Mouse (Mus musculus) thymus, postnatal 10 days (tissue): ENCODE measurements around the gene Cavin1.
A peak's percentile ranks its signal among the peaks of the same experiment; 100 is the strongest.

Experiments used
- DNase-seq, 2 experiments: peaks; one replicate each; pipeline ENCODE4 v3.0.0; 2021; ENCODE audit warnings: low spot score in 2 of 2

The Cavin1 gene

DNA sequence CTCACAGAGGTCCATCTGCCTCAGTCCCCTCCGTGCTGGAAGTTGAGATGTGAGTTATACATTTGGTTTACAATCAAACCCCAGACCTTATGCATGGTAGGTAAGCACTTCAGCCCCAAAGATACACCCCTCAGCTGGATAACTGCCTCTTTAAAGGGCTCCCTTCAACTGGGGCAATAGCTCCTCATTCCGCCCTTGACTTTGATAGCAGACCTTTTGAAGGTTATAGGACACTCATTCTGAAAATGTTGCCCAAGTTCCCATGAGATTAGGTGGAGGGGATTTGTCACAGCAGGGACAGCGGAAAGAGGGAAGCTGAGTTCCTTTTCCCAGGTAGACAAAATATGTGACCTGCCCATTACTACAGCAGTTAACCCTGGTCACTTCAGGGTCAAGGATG, 10.5 kb upstream of the Cavin1 start:
- DNase-seq = no peak

DNA sequence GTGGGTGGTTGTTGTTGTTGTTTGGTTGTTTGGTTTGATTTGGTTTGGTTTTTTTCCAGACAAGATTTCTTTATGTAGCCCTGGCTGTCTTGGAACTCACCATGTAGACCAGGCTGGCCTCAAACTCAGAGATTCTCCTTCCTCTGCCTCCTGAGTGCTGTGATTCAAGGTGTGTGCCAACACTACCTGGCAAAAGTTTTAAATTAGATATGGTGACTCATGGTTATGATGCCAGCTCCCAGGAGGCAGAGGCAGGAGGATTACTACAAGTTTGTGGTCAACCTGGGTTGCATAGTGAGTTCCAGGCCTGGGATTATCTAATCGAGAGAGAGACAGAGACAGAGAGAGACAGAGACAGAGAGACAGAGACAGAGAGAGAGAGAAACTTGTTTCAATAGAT, 9.8 kb upstream of the Cavin1 start:
- DNase-seq = no peak

DNA sequence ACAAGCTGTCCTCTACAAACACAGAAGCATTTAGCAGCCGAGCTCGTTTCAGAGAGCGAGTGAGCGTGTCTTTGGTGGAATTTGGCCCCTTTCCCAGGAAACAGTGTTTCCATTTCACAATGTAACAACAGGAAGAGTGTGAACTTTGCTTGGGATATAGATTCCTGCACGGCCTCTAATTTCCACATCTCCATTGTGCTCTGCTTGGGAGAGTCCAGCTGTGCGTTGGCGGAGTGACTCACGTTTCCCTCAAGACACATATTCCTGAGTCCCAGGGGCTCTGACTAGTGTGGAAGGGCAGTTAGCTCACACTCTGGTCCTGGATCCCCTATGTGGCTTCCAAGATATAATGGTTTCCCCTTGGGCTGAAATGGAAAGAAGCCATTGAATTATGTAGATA, 9.2 kb upstream of the Cavin1 start:
- no peak for DNase-seq

DNA sequence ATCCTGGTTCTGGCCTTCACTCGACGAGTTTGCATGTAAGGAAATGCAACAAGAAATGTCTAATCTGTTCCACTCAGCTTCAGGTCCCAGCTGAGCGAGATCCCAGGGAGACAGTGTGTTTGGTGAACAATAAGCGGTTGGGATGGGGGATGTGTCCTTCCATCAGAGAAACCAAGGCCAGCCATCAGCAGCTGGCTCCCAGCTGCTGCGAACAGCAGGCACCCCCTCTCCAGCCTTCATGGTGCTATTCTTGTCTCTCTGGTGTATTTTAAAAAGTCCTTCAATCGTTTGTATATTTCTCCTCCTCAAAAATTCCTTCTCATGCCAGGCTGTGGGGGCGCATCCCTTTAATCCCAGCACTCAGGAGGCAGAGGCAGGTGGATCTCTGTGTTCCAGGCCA, 4.6 kb upstream of the Cavin1 start:
- DNase-seq = no peak

DNA sequence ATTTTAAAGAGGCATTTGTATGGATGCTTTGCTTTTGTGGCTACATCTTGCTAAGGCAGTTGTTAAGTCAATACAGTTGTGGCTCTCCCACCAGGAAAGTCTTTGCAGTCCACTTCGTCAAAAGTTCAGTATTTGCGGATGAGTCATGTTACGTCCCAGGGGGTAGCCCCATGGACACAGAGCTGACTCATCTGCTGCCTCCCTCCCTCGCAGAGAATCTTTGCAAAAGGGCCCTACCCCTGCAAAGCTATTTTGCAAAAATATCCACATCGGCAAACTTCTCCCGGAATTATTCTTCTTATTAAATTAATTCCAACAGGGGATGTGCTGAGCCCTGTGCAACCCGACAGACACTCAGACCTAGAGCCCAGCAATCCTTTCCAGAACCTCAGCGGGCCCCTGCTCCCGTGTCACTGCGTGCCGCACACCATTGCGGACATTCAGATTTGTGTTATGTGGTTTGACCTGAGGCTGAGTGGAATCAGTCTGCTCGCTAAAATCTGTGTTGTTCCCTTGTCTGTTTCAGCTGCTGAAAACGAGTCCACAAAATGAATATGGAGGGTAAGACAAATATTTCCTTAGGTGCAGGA, 3.8 kb upstream of the Cavin1 start:
- no peak for DNase-seq

DNA sequence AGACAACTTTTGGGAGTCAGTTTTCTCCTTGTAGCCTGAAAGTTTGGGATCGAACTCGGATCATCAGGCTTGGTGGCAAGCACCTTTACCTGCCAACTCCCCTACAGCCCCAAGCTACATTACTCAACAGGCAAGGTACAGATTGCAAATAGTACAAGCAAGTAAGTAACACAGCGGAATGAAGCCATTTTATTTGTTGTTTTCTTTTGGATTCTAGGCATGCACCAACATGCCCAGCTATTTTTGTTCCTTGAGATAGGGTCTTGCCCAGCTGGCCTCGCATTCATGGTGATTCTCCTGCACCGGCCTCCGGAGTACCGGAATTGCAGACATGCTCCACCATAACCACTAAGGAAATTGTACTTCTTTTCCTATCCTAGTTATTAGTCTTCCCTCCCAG, 2.6 kb upstream of the Cavin1 start:
- DNase-seq = no peak

DNA sequence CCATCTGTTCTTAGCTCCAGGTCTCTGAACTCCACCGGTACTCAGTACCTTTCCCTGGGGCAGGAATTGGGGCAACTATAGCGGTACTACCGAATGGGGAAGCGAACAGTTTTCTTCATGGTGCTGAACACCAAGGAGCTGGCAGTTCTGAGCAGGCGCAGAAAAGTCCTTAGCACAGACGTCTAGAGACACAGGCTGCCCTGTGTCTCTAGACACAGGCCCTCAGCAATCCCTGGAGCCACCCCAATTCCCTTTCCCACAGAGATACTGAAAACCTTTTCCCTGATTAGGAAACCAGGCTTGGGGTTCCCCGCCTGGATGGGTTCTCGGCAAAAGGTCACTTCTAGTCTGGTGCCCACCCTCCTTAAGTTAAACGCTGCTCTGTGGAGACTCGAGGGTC, 768 bp upstream of the Cavin1 start:
- DNase-seq = no peak

DNA sequence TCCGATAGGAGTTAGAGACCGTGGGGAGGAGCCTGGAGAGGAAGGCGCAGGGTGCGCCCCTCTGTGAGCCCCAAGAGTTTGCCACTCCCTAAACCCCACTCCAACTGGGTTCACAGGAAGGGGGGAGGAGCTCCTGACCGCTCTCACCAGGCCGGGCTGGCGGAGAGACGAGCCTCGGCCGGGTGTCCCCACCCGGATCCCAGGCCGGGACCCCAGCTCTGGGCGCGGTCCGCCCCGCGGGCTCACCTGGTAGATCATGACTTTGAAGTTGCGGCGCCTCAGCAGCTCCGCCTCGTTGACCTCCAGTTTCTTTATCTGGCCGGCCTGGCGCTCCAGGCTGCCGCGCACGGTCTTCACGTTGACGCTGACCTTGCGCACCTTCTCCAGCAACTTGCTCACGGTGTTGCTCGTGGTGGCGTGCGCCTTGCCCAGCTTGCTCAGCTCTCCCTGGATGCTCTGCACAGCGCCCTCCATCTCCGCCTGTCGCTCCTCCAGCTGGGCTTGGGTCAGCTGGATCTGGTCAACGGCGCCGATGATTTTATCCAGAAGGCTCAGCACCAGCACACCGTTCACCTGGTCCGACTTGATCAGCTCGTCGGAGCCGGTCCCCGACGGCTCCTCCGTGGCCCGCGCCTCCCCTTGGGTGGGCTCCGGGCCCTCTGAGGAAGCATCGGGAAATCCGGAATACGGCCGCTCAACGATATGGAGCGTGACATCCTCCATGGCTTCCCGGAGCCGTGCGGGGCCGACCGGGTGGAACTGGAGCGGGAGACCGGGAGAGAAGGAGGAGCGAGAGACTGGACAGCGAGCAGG, 737 bp downstream of the Cavin1 start:
- DNase-seq = no peak

DNA sequence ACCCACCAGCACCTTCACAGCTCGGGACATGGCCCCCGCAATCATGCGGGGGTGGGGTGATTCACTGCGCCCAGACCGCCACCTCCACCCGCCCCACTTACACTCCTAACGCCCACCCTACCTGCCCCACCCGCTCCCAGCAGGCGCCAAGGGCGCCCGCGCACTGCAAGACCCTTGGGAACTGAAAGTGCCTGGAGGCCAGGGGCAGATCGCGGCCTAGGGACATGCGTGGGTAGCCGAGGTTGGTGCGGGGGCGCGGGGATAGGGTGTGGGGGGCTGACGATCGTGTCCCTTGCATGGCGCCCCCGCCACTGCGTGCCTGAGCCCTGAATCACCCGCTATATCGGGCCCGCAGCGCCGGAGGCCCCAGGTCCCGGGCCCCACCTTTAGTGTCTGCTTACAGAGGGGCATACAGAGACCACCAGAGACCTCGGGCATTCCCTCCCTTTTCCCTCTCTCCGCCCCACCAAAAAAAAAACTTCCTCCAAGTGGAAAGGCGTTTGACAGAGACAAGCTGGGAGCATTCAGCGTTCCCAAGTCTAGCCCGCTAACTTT, 1.4 kb downstream of the Cavin1 start:
- DNase-seq = no peak

DNA sequence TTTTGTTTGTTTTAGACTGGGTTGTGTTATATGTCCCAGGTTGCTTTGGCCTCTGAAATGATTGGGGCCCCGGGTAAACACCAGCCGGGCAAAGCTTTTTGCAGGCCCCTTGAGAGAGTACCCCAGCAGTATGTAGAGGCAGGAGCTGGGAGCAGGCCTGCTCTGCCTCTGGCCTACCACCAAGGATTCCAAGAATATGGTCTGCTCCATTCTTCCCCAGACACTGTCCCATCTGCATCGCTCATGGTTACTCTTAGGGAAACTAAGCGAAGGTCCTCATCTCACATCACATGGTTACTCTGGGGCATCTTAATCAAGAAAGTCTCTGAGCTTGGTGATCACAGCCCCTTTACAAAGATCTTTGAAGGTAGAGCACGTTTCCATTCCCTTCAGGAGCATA, 2.2 kb downstream of the Cavin1 start:
- DNase-seq = no peak

DNA sequence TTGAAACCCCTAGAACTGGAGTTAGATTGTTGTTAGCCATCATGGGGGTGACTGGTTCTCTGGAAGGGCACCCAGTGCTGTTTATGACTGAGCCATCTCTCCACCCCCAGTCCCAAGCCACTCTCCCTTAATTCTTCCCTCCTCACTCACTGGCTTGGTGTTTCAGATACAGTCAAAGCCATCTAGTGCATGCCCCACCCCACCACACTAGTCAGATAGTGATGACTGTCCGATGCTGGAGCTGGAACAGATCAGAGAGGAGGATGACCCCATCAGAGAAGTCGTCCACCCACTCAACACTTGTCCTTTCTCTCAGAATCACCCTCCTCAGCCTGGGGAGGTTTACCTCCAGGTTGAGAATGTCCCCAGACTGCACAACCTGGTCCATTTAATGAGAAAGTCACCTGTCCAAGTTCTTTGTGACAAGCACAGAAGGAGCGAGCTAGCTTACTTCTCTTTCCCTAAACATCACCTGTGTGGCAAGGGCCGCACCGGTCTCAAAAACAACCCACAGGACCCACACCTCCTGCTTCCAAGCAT, 2.7 kb downstream of the Cavin1 start:
- DNase-seq = no peak

DNA sequence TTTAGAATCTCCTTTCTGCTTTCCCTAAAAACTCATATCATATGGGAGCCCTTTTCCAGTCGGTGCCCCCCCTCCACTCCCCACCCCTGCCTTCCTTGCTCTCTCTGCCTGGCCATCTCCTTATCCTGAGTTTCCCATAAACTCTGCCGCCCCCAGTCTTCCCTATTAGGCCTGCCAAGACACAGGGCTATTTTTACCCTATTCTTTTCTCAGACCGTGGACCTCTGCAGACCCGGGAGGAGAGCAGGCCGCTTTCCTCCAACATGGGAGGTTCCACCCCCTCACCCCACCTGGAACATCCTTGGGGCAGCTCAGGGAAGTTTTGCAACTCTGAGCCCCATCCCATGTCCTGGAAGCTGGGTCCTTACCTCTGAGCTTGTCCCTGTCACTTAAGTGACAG, 3.3 kb downstream of the Cavin1 start:
- DNase-seq = no peak

DNA sequence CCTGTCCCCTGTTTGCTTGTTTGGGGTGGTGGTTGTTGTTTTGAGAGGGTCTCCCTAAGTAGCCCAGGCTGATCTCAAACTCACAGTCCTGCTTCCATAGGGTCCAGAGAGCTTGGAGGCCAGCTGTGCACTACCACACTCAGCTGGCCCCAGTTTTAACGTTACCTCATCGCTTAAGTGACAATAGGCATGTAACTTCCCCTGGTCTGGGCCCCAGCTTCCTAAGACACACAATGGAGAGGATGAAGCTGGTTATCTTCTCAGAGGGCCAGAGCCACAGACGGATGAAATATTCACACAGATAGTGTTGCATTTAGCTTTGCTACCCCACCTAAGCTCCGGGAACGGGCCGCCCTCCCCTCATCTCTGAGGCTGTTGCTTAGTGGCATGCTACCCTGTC, 4.9 kb downstream of the Cavin1 start:
- DNase-seq = no peak

DNA sequence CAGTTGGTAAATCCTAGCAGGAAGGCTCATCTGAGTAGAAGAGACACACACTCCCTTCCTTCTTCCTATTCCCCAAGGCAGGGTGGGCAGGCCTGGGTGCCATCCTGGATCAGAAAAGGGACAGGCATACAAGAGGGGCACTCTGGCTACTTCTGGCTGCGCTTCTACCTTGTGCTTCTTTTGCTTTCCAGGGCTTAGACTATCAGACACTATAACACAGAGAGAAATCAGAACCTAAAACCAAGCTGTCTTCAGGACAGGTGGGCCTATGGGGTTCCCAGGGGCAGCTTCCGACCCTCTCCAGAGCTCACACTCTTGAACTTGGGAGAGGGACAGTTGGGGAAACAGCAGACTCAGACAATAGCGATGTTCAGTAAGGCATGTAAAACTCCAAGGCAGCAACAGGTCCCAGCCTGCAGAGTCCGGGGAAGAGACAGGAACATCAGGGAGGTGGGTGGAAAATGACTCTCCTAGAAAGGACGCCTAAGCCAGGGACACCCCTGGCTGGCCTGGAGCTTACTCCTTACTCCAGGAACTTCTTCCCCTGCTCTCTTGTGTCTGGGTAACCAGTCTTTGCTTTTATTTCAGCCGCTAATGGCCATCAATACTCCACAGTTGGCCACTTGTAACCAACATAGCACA, 5.7 kb downstream of the Cavin1 start:
- DNase-seq = no peak

DNA sequence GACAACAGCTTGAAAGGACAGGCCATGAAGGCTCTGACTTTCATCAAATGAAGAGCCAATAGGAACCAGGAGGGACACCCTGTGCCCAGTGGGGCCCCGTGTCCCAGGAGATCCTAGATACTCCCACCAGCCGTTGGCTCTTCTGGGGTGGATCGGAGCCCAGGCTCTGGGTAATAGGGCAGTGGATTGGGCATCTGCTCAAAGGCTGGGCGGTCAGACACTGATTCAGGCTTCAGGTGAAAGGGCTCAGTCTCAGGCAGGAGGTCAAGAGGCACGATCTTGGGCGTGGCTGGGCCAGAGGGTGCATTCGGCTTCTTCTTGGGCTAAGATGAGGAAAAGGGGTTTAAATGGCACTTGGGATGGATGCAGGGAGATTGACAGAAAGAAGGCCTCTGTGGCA, 6.5 kb downstream of the Cavin1 start:
- no peak for DNase-seq

DNA sequence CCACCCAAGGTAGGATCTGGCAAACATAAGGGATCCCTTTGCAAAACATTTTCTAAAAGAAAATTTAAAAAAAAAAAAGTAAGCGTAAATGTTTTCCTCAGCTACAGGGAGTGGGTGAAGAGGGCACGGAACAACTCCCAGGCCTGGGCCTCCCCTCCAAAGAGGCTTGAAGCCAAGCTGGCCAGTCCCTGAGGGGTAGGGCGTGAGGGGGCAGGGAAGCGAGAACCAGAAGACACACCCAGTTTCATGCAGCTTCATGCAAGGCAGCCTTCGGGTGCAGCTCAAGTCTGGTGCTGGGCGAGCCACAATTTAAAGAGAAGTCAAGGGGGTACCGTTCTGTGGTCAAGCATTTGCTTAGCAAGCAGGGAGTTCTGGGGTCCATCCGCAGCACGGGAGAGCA, 7.0 kb downstream of the Cavin1 start:
- DNase-seq = no peak

DNA sequence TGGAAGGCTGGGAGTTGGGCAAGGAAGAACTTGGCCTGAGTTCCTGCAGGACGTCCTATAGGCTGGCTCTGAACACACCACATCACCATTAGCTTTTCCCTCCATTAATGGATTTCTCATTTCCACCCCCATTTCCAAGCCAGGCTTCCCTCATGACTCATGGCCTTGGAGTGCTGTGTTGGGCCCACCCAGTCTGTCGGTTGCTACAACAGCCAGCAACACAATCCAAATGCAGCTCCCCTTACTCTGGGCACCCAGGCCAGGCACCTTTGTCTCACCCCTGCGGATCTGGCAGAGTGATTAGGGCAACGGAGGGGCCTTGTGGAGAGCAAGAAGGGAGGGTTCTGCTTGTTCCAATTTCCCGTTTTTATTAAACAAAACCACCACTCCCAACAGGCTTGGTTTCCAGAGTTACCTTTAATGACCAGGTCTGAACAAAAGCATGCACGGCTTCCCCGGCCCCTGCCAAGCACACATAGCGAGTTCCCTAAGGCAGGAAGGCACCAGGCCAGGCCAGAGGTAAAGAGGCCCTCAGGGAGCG, 8.2 kb downstream of the Cavin1 start:
- no peak for DNase-seq

DNA sequence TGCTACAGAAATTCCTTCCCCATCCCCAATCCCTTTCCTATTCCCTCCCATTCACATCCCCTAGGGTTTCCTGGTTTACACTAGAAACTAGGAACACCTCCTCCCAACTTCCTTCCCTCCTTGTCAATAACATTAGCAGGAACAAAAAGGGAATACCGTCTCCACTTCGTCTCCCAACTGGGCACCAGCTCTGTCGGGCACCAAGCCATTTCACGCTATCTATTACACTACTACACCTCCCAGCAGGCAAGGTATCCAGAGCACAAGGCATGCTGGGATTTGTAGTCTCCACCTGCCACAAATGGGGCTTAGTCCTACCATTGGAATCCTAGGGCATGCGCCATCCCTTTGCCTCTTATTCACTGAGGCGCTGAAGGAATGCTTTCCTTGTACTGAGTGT, 10.1 kb downstream of the Cavin1 start:
- DNase-seq = no peak

DNA sequence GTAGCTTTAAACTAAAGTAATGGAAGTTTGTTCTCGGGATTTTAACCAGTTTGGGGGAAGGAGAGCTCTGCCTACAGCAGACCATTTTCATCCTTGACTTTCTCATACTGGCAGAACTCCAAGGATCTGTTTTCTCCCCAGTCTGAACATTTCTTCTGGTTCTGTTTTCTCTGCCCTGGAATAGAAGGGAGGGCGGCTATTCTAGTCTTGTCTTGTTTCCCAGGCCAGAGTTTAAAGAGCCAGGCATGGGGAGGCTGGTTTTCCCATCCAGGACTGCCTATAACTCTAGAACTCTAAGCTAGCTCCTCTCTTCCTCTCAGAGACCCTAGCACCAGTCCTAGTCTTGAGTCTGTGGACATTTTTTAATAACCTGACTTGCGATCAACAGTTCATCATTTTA, 10.9 kb downstream of the Cavin1 start:
- no peak for DNase-seq

DNA sequence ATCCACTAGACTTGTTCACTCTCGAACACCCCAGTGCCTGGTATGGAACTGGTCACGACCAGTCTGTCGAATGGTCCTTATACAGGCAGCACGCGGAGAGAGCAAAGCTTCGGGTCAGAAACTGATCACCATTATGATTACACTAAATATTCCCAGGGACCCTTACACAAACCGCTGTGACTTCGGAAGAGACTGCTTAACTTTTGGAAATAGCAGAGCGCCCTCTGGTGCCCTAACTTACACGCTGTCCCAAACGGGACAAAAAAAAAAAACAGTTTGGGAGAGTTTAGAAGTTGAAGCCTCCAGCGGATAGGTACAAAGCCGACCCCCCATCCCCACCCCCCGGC, 11.2 kb downstream of the Cavin1 start:
- peak in 1 of 2 experiments; percentile 74 for DNase-seq

DNA sequence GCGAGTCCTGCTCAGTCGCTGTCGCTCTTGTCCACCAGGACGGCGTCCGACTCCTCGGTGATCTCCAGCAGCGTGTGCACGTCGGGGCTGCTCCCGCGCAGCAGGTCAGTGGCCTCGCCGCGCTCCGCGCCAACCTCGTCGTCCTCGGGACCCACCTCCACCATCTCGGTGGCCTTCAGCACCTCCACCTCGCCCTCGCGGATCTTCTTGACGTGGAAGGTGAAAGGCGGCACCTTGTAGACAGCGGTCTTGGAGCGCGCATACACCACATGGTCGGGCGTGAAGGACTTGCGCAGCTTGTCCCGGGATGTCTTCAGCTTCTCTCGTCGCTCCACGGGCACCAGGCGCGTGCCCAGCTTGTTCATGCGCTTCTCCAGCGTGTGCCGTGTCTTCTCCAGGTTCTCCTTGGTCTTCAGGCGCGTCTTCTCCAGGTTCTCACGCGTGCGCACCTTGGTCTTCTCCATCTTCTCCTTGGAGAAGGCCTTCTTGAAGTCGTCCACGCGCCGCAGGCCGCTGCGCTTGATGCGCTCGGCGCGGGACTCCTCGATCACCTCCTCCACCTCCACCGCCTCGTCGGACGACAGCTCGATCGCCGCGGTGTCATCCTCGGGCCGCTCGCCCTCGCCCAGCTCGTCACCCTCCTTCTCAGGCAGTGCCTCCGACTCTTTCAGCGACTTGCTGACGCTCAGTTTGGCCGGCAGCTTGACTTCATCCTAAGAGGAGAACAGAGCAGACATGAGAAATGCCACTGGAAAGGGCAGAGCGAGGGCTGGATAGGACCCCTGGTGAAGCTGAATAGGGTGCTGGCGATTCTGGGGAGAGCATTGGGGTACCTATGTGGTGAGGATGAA, 11.8 kb downstream of the Cavin1 start:
- DNase-seq = no peak
